Mouse (Mus musculus) lung, postnatal 4 days (tissue): Measurements from ENCODE around the gene Irx1.

ENCODE experiments used
- DNase-seq, 2 experiments: peaks; one replicate each; pipeline ENCODE4 v3.0.0; 2021

Irx1 gene

GRCm38 (mm10) chr13:71963356-71964351, at the start of gene Irx1:
TSS of gene Irx1 (minus strand) at chr13:71963723.
- peak; percentile 69 to 86 for DNase-seq

- DNase-seq: peak in 1 of 2 experiments; percentile 20
Measured at GRCm38 (mm10) chr13:71979932-71980655, 16.6 kb upstream of the Irx1 start.

GRCm38 (mm10) chr13:71975753-71976152, 12.2 kb upstream of the Irx1 start:
- DNase-seq: peak; percentile 10 to 46

GRCm38 (mm10) chr13:71968286-71968685, 4.8 kb upstream of the Irx1 start:
- DNase-seq: peak in 1 of 2 experiments; percentile 2

- no peak for DNase-seq
Measured at GRCm38 (mm10) chr13:71967341-71968250, 4.1 kb upstream of the Irx1 start.

- no peak for DNase-seq
Measured at GRCm38 (mm10) chr13:71966631-71967030, 3.1 kb upstream of the Irx1 start.

GRCm38 (mm10) chr13:71964366-71964765, 843 bp upstream of the Irx1 start:
- DNase-seq: peak; percentile 65 to 78

GRCm38 (mm10) chr13:71962661-71963355, 715 bp downstream of the Irx1 start:
- DNase-seq: peak in 1 of 2 experiments; percentile 35

- DNase-seq: no peak
Measured at GRCm38 (mm10) chr13:71961891-71962660, 1.4 kb downstream of the Irx1 start.

GRCm38 (mm10) chr13:71960846-71961735, 2.4 kb downstream of the Irx1 start:
- no peak for DNase-seq

- no peak for DNase-seq
Measured at GRCm38 (mm10) chr13:71960277-71960672, 3.2 kb downstream of the Irx1 start.

GRCm38 (mm10) chr13:71959361-71960276, 3.9 kb downstream of the Irx1 start:
- peak in 1 of 2 experiments; percentile 55 for DNase-seq

GRCm38 (mm10) chr13:71958651-71959050, 4.9 kb downstream of the Irx1 start:
- DNase-seq: peak in 1 of 2 experiments; percentile 37

- no peak for DNase-seq
Measured at GRCm38 (mm10) chr13:71957811-71958351, 5.6 kb downstream of the Irx1 start.

- no peak for DNase-seq
Measured at GRCm38 (mm10) chr13:71957147-71957546, 6.4 kb downstream of the Irx1 start.

- peak; percentile 57 to 65 for DNase-seq
Measured at GRCm38 (mm10) chr13:71956481-71956880, 7.0 kb downstream of the Irx1 start.

- no peak for DNase-seq
Measured at GRCm38 (mm10) chr13:71951966-71952365, 11.6 kb downstream of the Irx1 start.

- peak in 1 of 2 experiments; percentile 51 for DNase-seq
Measured at GRCm38 (mm10) chr13:71949859-71950258, 13.7 kb downstream of the Irx1 start.
